Mouse (Mus musculus) testis, postnatal 10 days (tissue): ENCODE results near the gene Mettl22.
A peak's percentile ranks its signal among the peaks of the same experiment; 100 is the strongest.

ENCODE experiments used
- DNase-seq: peaks from one replicate; pipeline ENCODE4 v3.0.0; 2021; ENCODE audit warnings: low spot score

Gene Mettl22

DNA sequence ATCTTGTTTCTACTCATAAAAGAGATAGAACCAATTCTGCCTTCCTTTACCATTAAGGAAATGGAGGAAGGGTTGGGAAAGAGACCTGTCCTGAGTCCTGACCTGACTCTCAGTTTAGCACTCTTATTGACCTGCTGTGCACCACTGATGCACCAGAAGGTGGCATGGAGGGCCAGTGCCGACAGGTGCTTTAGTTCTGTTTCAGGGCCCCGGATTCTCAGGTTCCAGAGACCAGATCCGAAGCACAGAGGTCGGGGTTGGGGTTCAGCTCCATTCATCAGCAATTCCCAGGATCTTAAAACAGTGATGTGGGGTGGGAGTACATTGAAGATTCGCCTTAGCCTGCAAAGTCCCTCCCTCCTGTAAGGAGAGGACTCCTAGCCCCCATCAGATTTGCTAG lies 42.2 kb downstream of the Mettl22 start:
- DNase-seq = peak; percentile 38

DNA sequence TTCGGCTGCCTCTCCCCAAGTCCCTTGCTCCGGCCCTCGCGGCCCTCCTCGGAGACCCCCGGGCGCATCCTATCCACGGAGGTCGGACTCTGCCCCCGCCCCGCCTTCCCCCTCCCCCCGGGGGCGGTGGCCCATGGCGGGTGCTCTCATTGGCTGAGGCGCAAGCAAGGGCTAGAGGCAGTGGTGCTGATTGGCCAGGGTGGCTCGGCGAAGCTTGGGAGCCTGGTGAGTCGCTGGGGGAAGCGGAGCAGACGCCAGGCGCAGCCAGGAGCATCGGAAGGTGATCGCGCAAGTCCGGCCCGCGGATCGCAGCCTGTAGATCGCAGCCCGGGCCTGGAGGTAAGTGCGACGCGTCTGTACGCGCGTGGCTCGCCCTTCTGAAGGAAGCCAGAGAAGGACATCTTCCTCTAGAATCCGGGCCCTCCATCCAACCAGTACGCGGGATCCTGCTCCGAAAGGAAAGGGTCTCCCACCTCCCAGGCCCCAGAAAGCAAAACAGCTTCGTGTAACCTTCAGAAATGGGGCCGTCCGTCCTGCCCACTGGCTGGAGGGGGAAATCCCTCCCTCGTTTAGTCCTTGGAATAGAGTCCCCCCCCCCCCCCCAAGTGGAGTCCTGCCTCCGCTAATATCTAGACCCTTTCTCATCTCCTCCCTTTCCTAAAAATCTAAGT lies 42.8 kb downstream of the Mettl22 start, which contains the start of gene Abat:
Gene Abat (plus strand): TSS at position 194 of the 671 bp plus-strand sequence.
- DNase-seq = peak; percentile 95

DNA sequence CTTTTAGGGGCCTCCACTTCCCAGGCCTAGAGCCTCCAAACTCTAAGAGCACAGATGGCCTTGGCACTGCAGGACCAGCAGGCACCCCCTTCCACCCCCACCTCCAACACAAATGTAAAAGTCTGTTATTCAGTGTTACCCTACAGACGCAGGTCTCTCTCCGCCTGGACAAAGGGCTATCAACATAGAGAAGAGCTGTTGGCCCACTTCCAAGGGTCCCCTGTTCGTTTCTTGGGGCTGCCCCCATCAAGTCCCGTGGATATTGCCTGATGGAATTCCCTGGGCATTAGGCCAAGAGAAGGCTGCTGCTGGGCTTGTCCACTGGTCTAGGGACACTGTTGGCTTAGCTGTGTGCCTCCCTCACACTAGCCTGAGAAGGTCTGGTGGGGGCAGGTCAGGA lies 43.6 kb downstream of the Mettl22 start:
- DNase-seq = peak; percentile 74

DNA sequence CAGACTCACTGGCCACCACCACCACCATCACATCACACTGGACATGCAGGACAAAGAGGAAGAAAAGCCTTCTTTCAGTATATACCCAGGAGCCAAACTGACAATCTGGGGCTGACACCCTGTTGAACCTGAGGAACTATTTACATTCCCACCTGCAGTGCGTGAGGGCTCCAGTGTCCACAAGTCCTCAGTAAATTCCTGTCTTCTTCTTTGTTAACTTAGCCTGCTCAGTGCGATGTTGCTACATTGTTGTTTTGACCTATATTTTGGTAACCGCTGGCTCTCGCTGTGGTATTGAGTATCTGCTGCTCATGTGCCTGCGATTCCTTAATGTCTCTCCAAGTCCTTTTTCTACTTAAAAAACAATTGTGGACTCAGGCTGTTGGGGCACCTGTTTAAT lies 49.9 kb downstream of the Mettl22 start:
- DNase-seq = no peak

DNA sequence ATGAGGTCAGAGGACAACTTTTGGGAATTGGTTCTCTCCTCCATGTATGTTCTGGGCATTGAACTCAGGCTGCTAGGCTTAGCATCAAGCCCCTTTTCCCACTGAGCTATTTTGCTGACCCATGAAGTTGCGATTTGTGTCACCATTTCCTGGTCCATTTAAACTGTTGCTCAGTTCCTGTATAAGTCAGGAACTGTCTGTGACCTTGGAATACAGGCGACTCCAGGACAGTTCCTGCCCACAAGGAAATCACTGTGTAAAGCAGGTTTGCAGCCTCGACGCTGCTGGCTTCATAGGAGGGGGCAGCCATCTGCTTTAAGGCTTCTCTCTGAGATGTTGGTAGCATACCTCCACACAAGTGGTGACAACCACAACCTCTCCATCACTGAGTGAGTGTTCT lies 50.7 kb downstream of the Mettl22 start:
- no peak for DNase-seq

GRCm38 (mm10) chr16:8523480-8524144 lies 53.0 kb downstream of the Mettl22 start:
- DNase-seq = peak; percentile 88

GRCm38 (mm10) chr16:8524163-8524847 lies 53.7 kb downstream of the Mettl22 start:
- no peak for DNase-seq

DNA sequence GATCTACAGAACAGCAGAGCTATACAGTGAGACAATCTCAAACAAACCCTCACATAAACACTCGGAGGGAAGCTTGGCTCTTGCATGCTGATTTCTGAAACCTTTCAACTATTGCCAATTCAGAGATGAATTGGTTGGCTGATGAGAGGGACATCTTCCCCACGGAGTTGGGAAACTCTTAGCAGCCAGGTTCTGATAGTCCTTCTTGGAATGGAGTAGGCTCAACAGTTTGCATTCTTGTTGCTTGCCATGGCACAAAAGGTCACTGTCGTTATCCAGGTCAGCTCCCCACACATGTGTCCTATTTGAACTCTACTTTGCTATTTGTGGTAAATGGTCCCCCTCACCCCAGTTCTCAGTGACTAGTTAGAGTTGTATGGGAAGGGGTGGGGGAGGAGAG lies 54.7 kb downstream of the Mettl22 start:
- no peak for DNase-seq

DNA sequence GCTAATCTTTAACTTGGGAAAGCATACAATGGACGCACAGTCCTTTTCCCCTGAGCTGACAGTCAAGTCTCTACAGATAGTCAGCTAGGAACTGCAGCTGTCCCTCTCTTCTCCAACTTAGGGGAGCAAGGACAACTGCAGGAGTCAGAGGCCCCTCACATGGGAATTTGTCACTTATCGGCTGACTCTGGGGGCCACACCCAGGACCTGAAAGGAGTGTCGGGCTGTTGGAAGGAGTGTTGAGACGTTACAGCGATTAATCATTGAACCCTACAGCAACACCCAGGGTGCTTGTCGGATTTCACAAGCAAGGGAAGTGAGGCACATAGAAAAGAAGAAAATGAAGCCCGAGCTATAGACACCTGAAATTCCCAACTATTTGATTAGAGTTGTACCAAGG lies 55.3 kb downstream of the Mettl22 start:
- DNase-seq = no peak

GRCm38 (mm10) chr16:8529389-8529788 lies 58.8 kb downstream of the Mettl22 start:
- DNase-seq = no peak

DNA sequence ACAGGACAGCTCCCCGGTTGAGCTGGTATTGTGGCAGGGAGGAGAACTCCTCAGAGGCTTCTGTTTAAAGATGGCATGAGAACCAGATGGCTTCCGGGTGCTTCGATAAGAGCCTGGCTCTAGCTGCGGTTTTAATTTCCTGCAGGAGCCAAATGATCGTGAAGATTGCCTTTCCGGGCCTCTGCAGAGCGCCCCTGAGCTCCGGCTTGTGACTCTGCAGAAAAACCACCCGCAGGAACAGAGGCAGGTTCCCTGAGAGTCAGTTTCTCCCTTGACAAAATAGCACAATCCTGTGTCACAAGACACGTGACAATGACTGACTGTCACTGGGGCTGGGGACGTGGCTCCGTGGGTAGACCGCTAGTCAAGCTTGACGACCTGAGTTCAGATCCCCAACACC lies 59.4 kb downstream of the Mettl22 start:
- no peak for DNase-seq

DNA sequence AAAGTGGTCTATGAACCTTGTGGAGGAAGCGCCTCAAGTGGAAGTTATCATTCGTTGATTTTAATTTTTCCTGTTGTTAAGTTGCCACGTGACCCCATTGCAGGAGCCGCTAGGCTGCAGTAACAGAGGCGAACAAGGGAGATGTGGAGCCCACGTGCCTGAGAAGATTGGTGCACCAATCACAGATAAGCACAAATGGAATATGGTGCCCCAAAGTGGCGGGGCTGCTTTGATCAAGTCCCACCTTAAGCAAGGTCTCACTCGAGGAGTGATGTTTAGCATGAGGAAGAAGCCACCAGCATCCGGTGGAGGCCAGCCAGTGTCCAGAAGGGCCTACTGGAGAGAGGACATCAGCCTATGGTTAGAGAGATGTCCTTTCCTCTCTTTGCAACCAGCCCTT lies 61.9 kb downstream of the Mettl22 start:
- no peak for DNase-seq

DNA sequence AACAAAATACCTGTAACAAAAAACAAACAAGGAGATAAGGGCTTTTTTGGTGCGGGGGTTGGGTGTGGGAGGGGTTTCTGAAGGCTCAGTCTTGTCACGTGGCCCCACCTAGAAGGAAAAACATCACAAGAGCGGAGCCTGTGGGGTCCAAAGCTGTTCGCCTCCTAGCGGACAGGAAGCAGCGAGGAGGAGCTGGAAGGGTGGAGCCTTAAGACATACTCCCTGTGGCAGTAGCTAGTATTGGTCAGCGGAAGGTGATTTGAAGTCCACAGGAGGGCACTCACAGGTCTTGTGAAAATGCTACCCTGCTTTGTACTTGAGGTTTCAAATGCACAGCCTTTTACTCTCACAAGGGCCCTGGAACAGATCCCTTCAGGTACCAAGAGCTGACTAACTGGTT lies 62.3 kb downstream of the Mettl22 start:
- DNase-seq = no peak

DNA sequence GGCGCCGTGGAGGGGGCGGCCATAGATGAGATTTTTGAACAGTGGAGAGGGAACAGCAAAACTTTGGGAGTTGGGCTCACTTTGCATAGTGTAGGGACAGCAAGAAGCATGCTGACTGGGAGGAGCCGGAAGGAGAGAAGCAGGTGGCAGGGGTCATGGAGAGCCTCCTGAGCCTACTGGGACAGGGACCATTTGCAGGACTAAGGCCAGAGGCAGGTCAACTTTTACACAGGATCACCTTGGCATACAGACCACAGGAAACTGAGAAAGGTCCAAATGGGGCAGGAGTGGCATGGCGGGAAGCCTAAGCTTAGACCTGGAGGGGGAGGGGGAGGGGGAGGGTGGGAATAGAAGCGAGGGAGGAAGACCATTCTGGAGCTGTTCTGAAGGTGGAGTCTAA lies 62.9 kb downstream of the Mettl22 start:
- no peak for DNase-seq

- no peak for DNase-seq
These were observed 64.0 kb downstream of the Mettl22 start for GRCm38 (mm10) chr16:8534466-8535200.

GRCm38 (mm10) chr16:8535411-8535810 lies 64.8 kb downstream of the Mettl22 start:
- no peak for DNase-seq

GRCm38 (mm10) chr16:8539150-8539865 lies 68.7 kb downstream of the Mettl22 start:
- DNase-seq = no peak
